ENCODE assay signal across 8 mouse cellular contexts in the genomic region with DNA sequence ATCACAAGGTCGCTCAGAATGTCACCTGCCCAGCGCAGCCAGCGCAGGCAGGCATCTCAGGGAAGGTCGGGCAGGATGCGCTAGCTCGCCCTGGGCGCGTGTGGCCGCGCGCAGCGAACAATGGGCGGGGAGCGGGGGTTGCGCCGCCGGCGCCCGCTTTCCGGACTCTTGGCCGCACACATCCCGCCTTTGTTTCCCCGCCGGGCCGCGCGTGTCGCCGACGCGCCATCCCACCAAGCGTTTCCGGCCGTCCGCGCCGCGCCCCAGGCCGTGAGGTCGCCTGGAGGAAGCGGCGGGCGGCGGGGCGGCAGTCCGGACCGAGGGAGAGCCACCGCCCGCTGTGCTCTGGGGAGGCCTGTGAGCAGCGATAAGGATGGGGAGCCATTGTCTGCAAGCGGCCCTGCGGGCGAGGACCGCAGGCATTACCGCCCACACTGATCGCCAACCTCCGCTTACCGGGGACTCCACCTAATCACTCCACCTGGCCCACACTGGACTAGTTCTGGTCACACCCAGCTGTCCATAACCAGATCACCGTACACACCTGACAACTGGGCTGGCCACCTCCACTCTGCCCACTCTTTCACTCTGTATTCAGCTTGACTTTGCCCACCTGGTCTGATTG.
DNase-seq lines count a peak whose midpoint lies in the region; ATAC-seq and TF ChIP-seq lines count a peak whose summit lies in the region.

No protein-coding gene starts in this region.

- DNase-seq in adrenal gland, postnatal 14 days = peak; percentile 73
- peak; percentile 73 to 78 for DNase-seq in heart, postnatal 10 days
- DNase-seq in kidney, postnatal 36 days = peak; percentile 72 to 82
- peak; percentile 81 to 92 for DNase-seq in lung, postnatal 4 days
- peak; percentile 25 for DNase-seq in right cerebral cortex, postnatal 25 days

- H3K4me2 ChIP-seq in forebrain, embryonic 15.5 days (replicated peaks) = peak overlapping the region; percentile 77

- no peaks in the 10 kb centered on the region for H3K36me3 ChIP-seq in ES-Bruce4 (ENCODE audit: control insufficient read depth, insufficient read depth, low read length, poor library complexity, severe bottlenecking)
- no peaks in the 10 kb centered on the region for H3K36me3 ChIP-seq in forebrain, embryonic 15.5 days

- peak; percentile 83 for TF ChIP-seq EP300 in ES-Bruce4 (IDR thresholded peaks at IDR 0.05; ENCODE audit: insufficient read depth, low read depth, low read length)

- peaks cover 3% of the 10 kb centered on the region; the same call in 1 of the 2 replicates for H3K27me3 ChIP-seq in ES-Bruce4 (ENCODE audit: control insufficient read depth, insufficient read depth, low read length, poor library complexity, severe bottlenecking)
- H3K27me3 ChIP-seq in forebrain, embryonic 15.5 days = no peaks in the 10 kb centered on the region

- under 1% methylated on average over 59 of the region's 59 CpGs for WGBS in forebrain, embryonic 15.5 days

- TF ChIP-seq POLR2A in ES-Bruce4 (IDR thresholded peaks at IDR 0.05; ENCODE audit: insufficient read depth, low read length) = no peak

- intact Hi-C loops in heart, postnatal 10 days (cut with DNase I) = loop anchor here (2.0 to 10.0 kb wide), 11 partner anchors 103 to 1343 kb away; no protein-coding TSS in a partner anchor

- no peaks in the 10 kb centered on the region for H3K4me1 ChIP-seq in ES-Bruce4 (ENCODE audit: control insufficient read depth, insufficient read depth, low read length)
- peaks cover 10% of the 10 kb centered on the region for H3K4me1 ChIP-seq in forebrain, embryonic 15.5 days

- peak overlapping the region; percentile 17 for H3K4me3 ChIP-seq in ES-Bruce4 (ENCODE audit: low read depth, low read length)
- H3K4me3 ChIP-seq in forebrain, embryonic 15.5 days = peak overlapping the region; percentile 50

- H3K9ac ChIP-seq in ES-Bruce4 (ENCODE audit: low read depth, poor library complexity, severe bottlenecking) = 0 out of 2 replicates have a peak overlapping the region, but pooled peaks have one; percentile 18
- peak overlapping the region; percentile 82 for H3K9ac ChIP-seq in forebrain, embryonic 15.5 days (replicated peaks)

- no peak for TF ChIP-seq CTCF in ES-Bruce4 (IDR thresholded peaks at IDR 0.05; ENCODE audit: low read depth, low read length)

- ATAC-seq in forebrain, embryonic 15.5 days (replicated peaks) = peak; percentile 90
- ATAC-seq in activated CD4-positive, CD25-positive, alpha-beta regulatory T cell, adult 4 months = no peak

- H3K9me3 ChIP-seq in ES-Bruce4 (replicated peaks; ENCODE audit: control insufficient read depth, insufficient read depth, low read length, poor library complexity, severe bottlenecking) = no peaks in the 10 kb centered on the region
- H3K9me3 ChIP-seq in forebrain, embryonic 15.5 days = no peaks in the 10 kb centered on the region

- H3K27ac ChIP-seq in ES-Bruce4 (ENCODE audit: insufficient read depth, low read length) = no peak overlapping the region
- H3K27ac ChIP-seq in forebrain, embryonic 15.5 days (replicated peaks) = peak overlapping the region; percentile 8; the same call in 1 of the 2 replicates

Comparison
In these comparisons a context has a peak if more than half of its experiments do, and no peak if none do; other contexts are left out.
1. DNase-seq: peak in every context shown above with its lines; median percentile 86 in lung, postnatal 4 days; 77 in kidney, postnatal 36 days; 76 in heart, postnatal 10 days; 73 in adrenal gland, postnatal 14 days; 25 in right cerebral cortex, postnatal 25 days.